In genomic region chr3:96555041-96555596, GRCm38 (mm10) we compare ENCODE assay signal across 9 mouse cellular contexts. TPM values are rescaled to one million over a fixed set of nuclear protein-coding genes. Genes with fewer than 3 reads are reported as not detected.
DNase-seq lines count a peak whose midpoint lies in the region; ATAC-seq and TF ChIP-seq lines count a peak whose summit lies in the region.
"Had no signal": no experiment of that assay in that cellular context is flagged by ENCODE, and none has a peak within 500 bp of the region (broad histone marks: within the 10 kb centered on the region; RNA-seq: fewer than 3 reads in every experiment).

No protein-coding gene starts in this region.

- WGBS in hindbrain, postnatal 0 days = 20% methylated on average over 12 of the region's 12 CpGs
- WGBS in limb, embryonic 12.5 days = 50% methylated on average over 12 of the region's 12 CpGs

- peak; percentile 67 to 73 for DNase-seq in cerebellum, postnatal 14 days
- DNase-seq in cerebellum, adult 11-12 months = no peak
- DNase-seq in T-cell, adult 2 months (ENCODE audit: low spot score) = peak; percentile 60
- DNase-seq in gastrocnemius, adult 8-10 months (ENCODE audit: low spot score in 2 of 2) = peak; percentile 70 to 82
- DNase-seq in hindbrain, postnatal 0 days (ENCODE audit: low spot score) = peak; percentile 85
- DNase-seq in naive thymus-derived CD4-positive, alpha-beta T cell, adult 2 months (ENCODE audit: low read depth) = peak; percentile 59
- no peak for DNase-seq in B cell, adult 2 months

- no peak overlapping the region for H3K9ac ChIP-seq in hindbrain, postnatal 0 days (replicated peaks; ENCODE audit: low read length)
- H3K9ac ChIP-seq in limb, embryonic 12.5 days (replicated peaks) = no peak overlapping the region; the same call in 1 of the 2 replicates

- H3K4me3 ChIP-seq in hindbrain, postnatal 0 days (ENCODE audit: low read length) = no peak overlapping the region
- H3K4me3 ChIP-seq in limb, embryonic 12.5 days (replicated peaks) = no peak overlapping the region
- H3K4me3 ChIP-seq: erythroblast, embryonic 14.5 days had no signal

- H3K4me1 ChIP-seq in hindbrain, postnatal 0 days (ENCODE audit: insufficient read depth, low read length) = peaks cover 19% of the 10 kb centered on the region
- peaks cover 47% of the 10 kb centered on the region for H3K4me1 ChIP-seq in limb, embryonic 12.5 days (replicated peaks)

- no peak for TF ChIP-seq CTCF in hindbrain, postnatal 0 days (IDR thresholded peaks at IDR 0.05; ENCODE audit: low read depth)

- no peaks in the 10 kb centered on the region for H3K27me3 ChIP-seq in hindbrain, postnatal 0 days (ENCODE audit: insufficient read depth, low read length)
- H3K27me3 ChIP-seq in limb, embryonic 12.5 days = no peaks in the 10 kb centered on the region

- peak overlapping the region; percentile 74 for H3K27ac ChIP-seq in hindbrain, postnatal 0 days
- peak overlapping the region; percentile 86 for H3K27ac ChIP-seq in limb, embryonic 12.5 days

- 0 out of 2 replicates have a peak, but pooled peaks cover 2% of the 10 kb centered on the region for H3K36me3 ChIP-seq in hindbrain, postnatal 0 days (ENCODE audit: insufficient read depth, low read length)
- peaks cover 10% of the 10 kb centered on the region for H3K36me3 ChIP-seq in limb, embryonic 12.5 days

- ATAC-seq in hindbrain, postnatal 0 days = peak; percentile 55
- no peak for ATAC-seq in limb, embryonic 12.5 days (ENCODE audit: insufficient number of reproducible peaks, insufficient read depth, low FRiP score, low TSS enrichment, low read depth)

- H3K4me2 ChIP-seq in hindbrain, postnatal 0 days (ENCODE audit: low read depth, low read length) = no peak overlapping the region
- H3K4me2 ChIP-seq in limb, embryonic 12.5 days = no peak overlapping the region

- H3K9me3 ChIP-seq in hindbrain, postnatal 0 days (ENCODE audit: low read length) = no peaks in the 10 kb centered on the region
- no peaks in the 10 kb centered on the region for H3K9me3 ChIP-seq in limb, embryonic 12.5 days

RNA-seq across cellular contexts. Expression of gene Txnip, which starts 2.6 kb away (rescaled TPM):
- total RNA-seq in gastrocnemius, adult 8-10 months (2022) = 100 to 1,000 TPM; 365 to 573 (median 474) TPM
- 192 and 222 TPM in 2 replicates for total RNA-seq in hindbrain, postnatal 0 days (2014; rRNA removed)
- 133 and 148 TPM in 2 replicates for polyA plus RNA-seq in hindbrain, postnatal 0 days (2015; fragmentation: Nextera tagmentation; extraction: Ambion mirVana)
- 68.2 and 70.9 TPM in 2 replicates for polyA plus RNA-seq in limb, embryonic 12.5 days (2016; fragmentation: Nextera tagmentation; extraction: Ambion mirVana)

RNA-seq across cellular contexts. Expression of gene Gm16253, which starts 21.7 kb away (rescaled TPM):
- total RNA-seq in gastrocnemius, adult 8-10 months (2022) = 1 to 10 TPM in 3 of 4 experiments, not detected in 1; 1.2 to 1.5 (median 1.2) TPM
- total RNA-seq in hindbrain, postnatal 0 days (2014; rRNA removed) = not detected in 2 replicates
- 0.48 and 0.96 TPM in 2 replicates for polyA plus RNA-seq in hindbrain, postnatal 0 days (2015; fragmentation: Nextera tagmentation; extraction: Ambion mirVana)
- polyA plus RNA-seq in limb, embryonic 12.5 days (2016; fragmentation: Nextera tagmentation; extraction: Ambion mirVana) = 0.72 and 1.5 TPM in 2 replicates
- polyA plus RNA-seq: erythroblast, embryonic 14.5 days had no signal

RNA-seq across cellular contexts. Expression of gene Hfe2, which starts 30.1 kb away (rescaled TPM):
- total RNA-seq in gastrocnemius, adult 8-10 months (2022) = 100 to 1,000 TPM; 562 to 917 (median 709) TPM
- 0.78 and 1.9 TPM in 2 replicates for total RNA-seq in hindbrain, postnatal 0 days (2014; rRNA removed)
- polyA plus RNA-seq in hindbrain, postnatal 0 days (2015; fragmentation: Nextera tagmentation; extraction: Ambion mirVana) = 2.1 and 2.5 TPM in 2 replicates
- 7.8 and 8.5 TPM in 2 replicates for polyA plus RNA-seq in limb, embryonic 12.5 days (2016; fragmentation: Nextera tagmentation; extraction: Ambion mirVana)
- polyA plus RNA-seq: erythroblast, embryonic 14.5 days had no signal

RNA-seq across cellular contexts. Expression of gene Polr3gl, which starts 38.9 kb away (rescaled TPM):
- total RNA-seq in gastrocnemius, adult 8-10 months (2022) = 10 to 100 TPM; 39.8 to 59.8 (median 51.8) TPM
- 10.7 and 11.2 TPM in 2 replicates for total RNA-seq in hindbrain, postnatal 0 days (2014; rRNA removed)
- polyA plus RNA-seq in hindbrain, postnatal 0 days (2015; fragmentation: Nextera tagmentation; extraction: Ambion mirVana) = 31.9 and 32.9 TPM in 2 replicates
- polyA plus RNA-seq in limb, embryonic 12.5 days (2016; fragmentation: Nextera tagmentation; extraction: Ambion mirVana) = 48.5 and 50.4 TPM in 2 replicates

RNA-seq across cellular contexts. Expression of gene Ankrd34a, which starts 41.3 kb away (rescaled TPM):
- total RNA-seq in gastrocnemius, adult 8-10 months (2022) = 1 to 10 TPM in 2 of 4 experiments, under 1 TPM in 2; 0.64 to 1.6 (median 1.1) TPM
- total RNA-seq in hindbrain, postnatal 0 days (2014; rRNA removed) = 26.4 and 29.6 TPM in 2 replicates
- polyA plus RNA-seq in hindbrain, postnatal 0 days (2015; fragmentation: Nextera tagmentation; extraction: Ambion mirVana) = 14.2 and 15.3 TPM in 2 replicates
- 1.5 and 2.2 TPM in 2 replicates for polyA plus RNA-seq in limb, embryonic 12.5 days (2016; fragmentation: Nextera tagmentation; extraction: Ambion mirVana)
- polyA plus RNA-seq: erythroblast, embryonic 14.5 days had no signal

Comparison
In these comparisons a context has a peak if more than half of its experiments do, and no peak if none do; other contexts are left out.
1. DNase-seq: peak in cerebellum, postnatal 14 days (2 of 2), T-cell, adult 2 months (single experiment), gastrocnemius, adult 8-10 months (2 of 2), hindbrain, postnatal 0 days (single experiment) and naive thymus-derived CD4-positive, alpha-beta T cell, adult 2 months (single experiment); none in cerebellum, adult 11-12 months (single experiment) and B cell, adult 2 months (0 of 2).
2. RNA of gene Hfe2, which starts 30.1 kb away (total RNA-seq): 562 to 917 TPM in gastrocnemius, adult 8-10 months; 0.78 to 1.9 TPM in hindbrain, postnatal 0 days; every median in the first group is over 100 times any median in the second.